Mouse (Mus musculus): ENCODE results near the gene Spdef. TPM values are rescaled to one million over a fixed set of nuclear protein-coding genes. Genes with fewer than 3 reads are reported as not detected.

The Spdef gene
- not detected for polyA plus RNA-seq (2017; shearing (Covaris generic))

GRCm38 (mm10) chr17:27728770-27729169 is at the start of gene Spdef:
Gene Spdef, minus strand, starts transcription at chr17:27728955.

Other genes with a start within 250 kb of the Spdef start
- not detected for gene Grm4, start 207.6 kb downstream of the Spdef start, polyA plus RNA-seq (2017; shearing (Covaris generic))
- 87.9 TPM for gene Hmga1, start 172.5 kb downstream of the Spdef start, polyA plus RNA-seq (2017; shearing (Covaris generic))
- gene AI413582, start 163.2 kb downstream of the Spdef start, polyA plus RNA-seq (2017; shearing (Covaris generic)), result 170 TPM
- gene Nudt3, start 105.5 kb downstream of the Spdef start, polyA plus RNA-seq (2017; shearing (Covaris generic)), result 13.1 TPM
- not detected for gene RPS10-NUDT3, start 93.7 kb downstream of the Spdef start, polyA plus RNA-seq (2017; shearing (Covaris generic))
- 1,008 TPM for gene Rps10, start 92.3 kb downstream of the Spdef start, polyA plus RNA-seq (2017; shearing (Covaris generic))
- gene Pacsin1, start 73.4 kb downstream of the Spdef start, polyA plus RNA-seq (2017; shearing (Covaris generic)), result 77.6 TPM
- gene D17Wsu92e, start 91.7 kb upstream of the Spdef start, polyA plus RNA-seq (2017; shearing (Covaris generic)), result 6.3 TPM
- 193 TPM for gene Snrpc, start 109.2 kb upstream of the Spdef start, polyA plus RNA-seq (2017; shearing (Covaris generic))
- gene Uhrf1bp1, start 127.5 kb upstream of the Spdef start, polyA plus RNA-seq (2017; shearing (Covaris generic)), result 3.3 TPM
- 8.9 TPM for gene Anks1, start 180.4 kb upstream of the Spdef start, polyA plus RNA-seq (2017; shearing (Covaris generic))
- gene Taf11, start 180.9 kb upstream of the Spdef start, polyA plus RNA-seq (2017; shearing (Covaris generic)), result 48.3 TPM

Data from inflammation-experienced regulatory T-cells, adult 16 weeks (primary cell).